Mouse (Mus musculus): ENCODE measurements around the gene Scrn2. TPM values are rescaled to one million over a fixed set of nuclear protein-coding genes. Genes with fewer than 3 reads are reported as not detected.

The Scrn2 gene
- polyA plus RNA-seq, 1 experiment: 11.8 TPM

- no peak for DNase-seq (ENCODE audit: low read depth)
- TF ChIP-seq POLR2A (IDR thresholded peaks at IDR 0.05; ENCODE audit: borderline replicate concordance, extremely low read depth, insufficient read depth, insufficient read length, poor library complexity, severe bottlenecking): no peak
- peak; percentile 30; the same call in 1 of the 2 replicates for TF ChIP-seq CTCF (IDR thresholded peaks at IDR 0.05; ENCODE audit: borderline replicate concordance, extremely low read depth, insufficient read depth, insufficient read length)
Measured at GRCm38 (mm10) chr11:97063921-97064295, 34.2 kb downstream of the Scrn2 start.

GRCm38 (mm10) chr11:97065538-97066295 lies 36.0 kb downstream of the Scrn2 start:
- TF ChIP-seq CTCF (IDR thresholded peaks at IDR 0.05; ENCODE audit: borderline replicate concordance, extremely low read depth, insufficient read depth, insufficient read length) (no peak), POLR2A (IDR thresholded peaks at IDR 0.05; ENCODE audit: borderline replicate concordance, extremely low read depth, insufficient read depth, insufficient read length, poor library complexity, severe bottlenecking) (no peak)
- no peak for DNase-seq (ENCODE audit: low read depth)

GRCm38 (mm10) chr11:97066656-97067360 lies 37.1 kb downstream of the Scrn2 start:
- DNase-seq (ENCODE audit: low read depth): peak; percentile 20
- TF ChIP-seq POLR2A (IDR thresholded peaks at IDR 0.05; ENCODE audit: borderline replicate concordance, extremely low read depth, insufficient read depth, insufficient read length, poor library complexity, severe bottlenecking) (no peak), CTCF (IDR thresholded peaks at IDR 0.05; ENCODE audit: borderline replicate concordance, extremely low read depth, insufficient read depth, insufficient read length) (no peak)

GRCm38 (mm10) chr11:97069333-97069732 lies 39.6 kb downstream of the Scrn2 start:
- TF ChIP-seq POLR2A (IDR thresholded peaks at IDR 0.05; ENCODE audit: borderline replicate concordance, extremely low read depth, insufficient read depth, insufficient read length, poor library complexity, severe bottlenecking): no peak
- no peak for TF ChIP-seq CTCF (IDR thresholded peaks at IDR 0.05; ENCODE audit: borderline replicate concordance, extremely low read depth, insufficient read depth, insufficient read length)
- no peak for DNase-seq (ENCODE audit: low read depth)

GRCm38 (mm10) chr11:97069770-97070169 lies 40.0 kb downstream of the Scrn2 start:
- no peak for DNase-seq (ENCODE audit: low read depth)
- TF ChIP-seq CTCF (IDR thresholded peaks at IDR 0.05; ENCODE audit: borderline replicate concordance, extremely low read depth, insufficient read depth, insufficient read length) (no peak), POLR2A (IDR thresholded peaks at IDR 0.05; ENCODE audit: borderline replicate concordance, extremely low read depth, insufficient read depth, insufficient read length, poor library complexity, severe bottlenecking) (no peak)

- DNase-seq (ENCODE audit: low read depth): no peak
- TF ChIP-seq CTCF (IDR thresholded peaks at IDR 0.05; ENCODE audit: borderline replicate concordance, extremely low read depth, insufficient read depth, insufficient read length): no peak
- no peak for TF ChIP-seq POLR2A (IDR thresholded peaks at IDR 0.05; ENCODE audit: borderline replicate concordance, extremely low read depth, insufficient read depth, insufficient read length, poor library complexity, severe bottlenecking)
Measured at GRCm38 (mm10) chr11:97071129-97071528, 41.4 kb downstream of the Scrn2 start.

GRCm38 (mm10) chr11:97072533-97072932 lies 42.8 kb downstream of the Scrn2 start:
- peak; percentile 80 for DNase-seq (ENCODE audit: low read depth)
- no peak for TF ChIP-seq POLR2A (IDR thresholded peaks at IDR 0.05; ENCODE audit: borderline replicate concordance, extremely low read depth, insufficient read depth, insufficient read length, poor library complexity, severe bottlenecking)
- TF ChIP-seq CTCF (IDR thresholded peaks at IDR 0.05; ENCODE audit: borderline replicate concordance, extremely low read depth, insufficient read depth, insufficient read length): peak; percentile 66; the same call in 1 of the 2 replicates

- no peak for TF ChIP-seq POLR2A (IDR thresholded peaks at IDR 0.05; ENCODE audit: borderline replicate concordance, extremely low read depth, insufficient read depth, insufficient read length, poor library complexity, severe bottlenecking)
- no peak for DNase-seq (ENCODE audit: low read depth)
Measured at GRCm38 (mm10) chr11:97074235-97074634, 44.5 kb downstream of the Scrn2 start.

GRCm38 (mm10) chr11:97078751-97079150 lies 49.0 kb downstream of the Scrn2 start:
- no peak for DNase-seq (ENCODE audit: low read depth)
- TF ChIP-seq CTCF (IDR thresholded peaks at IDR 0.05; ENCODE audit: borderline replicate concordance, extremely low read depth, insufficient read depth, insufficient read length) (no peak), POLR2A (IDR thresholded peaks at IDR 0.05; ENCODE audit: borderline replicate concordance, extremely low read depth, insufficient read depth, insufficient read length, poor library complexity, severe bottlenecking) (no peak)

- DNase-seq (ENCODE audit: low read depth): peak; percentile 38
- TF ChIP-seq POLR2A (IDR thresholded peaks at IDR 0.05; ENCODE audit: borderline replicate concordance, extremely low read depth, insufficient read depth, insufficient read length, poor library complexity, severe bottlenecking): no peak
Measured at GRCm38 (mm10) chr11:97080291-97080690, 50.6 kb downstream of the Scrn2 start.

GRCm38 (mm10) chr11:97082977-97083376 lies 53.2 kb downstream of the Scrn2 start:
- TF ChIP-seq CTCF (IDR thresholded peaks at IDR 0.05; ENCODE audit: borderline replicate concordance, extremely low read depth, insufficient read depth, insufficient read length): peak; percentile 58; the same call in 1 of the 2 replicates
- TF ChIP-seq POLR2A (IDR thresholded peaks at IDR 0.05; ENCODE audit: borderline replicate concordance, extremely low read depth, insufficient read depth, insufficient read length, poor library complexity, severe bottlenecking): no peak
- DNase-seq (ENCODE audit: low read depth): peak; percentile 47

Other genes starting within 250 kb of the Scrn2 start
- gene Cbx1, start 240.8 kb upstream of the Scrn2 start, polyA plus RNA-seq (2012; rRNA removed): 79.2 and 79.7 TPM in 2 replicates
- gene Nfe2l1, start 200.0 kb upstream of the Scrn2 start, polyA plus RNA-seq (2012; rRNA removed): 89.1 and 102 TPM in 2 replicates
- 9.3 and 15.8 TPM in 2 replicates for gene Copz2, start 180.1 kb upstream of the Scrn2 start, polyA plus RNA-seq (2012; rRNA removed)
- gene Cdk5rap3, start 113.4 kb upstream of the Scrn2 start, polyA plus RNA-seq (2012; rRNA removed): 71.6 and 83.7 TPM in 2 replicates
- gene Prr15l, start 101.8 kb upstream of the Scrn2 start, polyA plus RNA-seq (2012; rRNA removed): 0.09 and 0.16 TPM in 2 replicates
- gene Pnpo, start 86.0 kb upstream of the Scrn2 start, polyA plus RNA-seq (2012; rRNA removed): 11.8 and 14.4 TPM in 2 replicates
- 12.3 and 17.8 TPM in 2 replicates for gene Sp2, start 47.0 kb upstream of the Scrn2 start, polyA plus RNA-seq (2012; rRNA removed)
- 0.64 and 1.0 TPM in 2 replicates for gene Sp6, start 16.5 kb upstream of the Scrn2 start, polyA plus RNA-seq (2012; rRNA removed)
- 2.0 and 2.9 TPM in 2 replicates for gene Lrrc46, start 11.5 kb downstream of the Scrn2 start, polyA plus RNA-seq (2012; rRNA removed)
- 60.4 and 68.8 TPM in 2 replicates for gene Mrpl10, start 11.6 kb downstream of the Scrn2 start, polyA plus RNA-seq (2012; rRNA removed)
- 14.6 and 14.9 TPM in 2 replicates for gene Osbpl7, start 20.7 kb downstream of the Scrn2 start, polyA plus RNA-seq (2012; rRNA removed)
- 0.12 and 0.21 TPM in 2 replicates for gene Tbx21, start 85.4 kb downstream of the Scrn2 start, polyA plus RNA-seq (2012; rRNA removed)
- 55.6 and 65.1 TPM in 2 replicates for gene Tbkbp1, start 121.6 kb downstream of the Scrn2 start, polyA plus RNA-seq (2012; rRNA removed)
- 106 and 129 TPM in 2 replicates for gene Kpnb1, start 157.9 kb downstream of the Scrn2 start, polyA plus RNA-seq (2012; rRNA removed)

Measured in brain, embryonic 14.5 days (tissue).